Mouse (Mus musculus) myocyte (in vitro differentiated cells): ENCODE results near the gene Epo.

Experiments
- CEBPB ChIP-seq: IDR thresholded peaks from 2 replicates; pipeline ENCODE4 v1.6.1; 2011; ENCODE audit warnings: mild to moderate bottlenecking, moderate library complexity; ENCODE audit not compliant: poor library complexity, insufficient read depth, severe bottlenecking
- E2F4 ChIP-seq: IDR thresholded peaks from one replicate; pipeline ENCODE4 v1.6.1; 2011; ENCODE audit warnings: mild to moderate bottlenecking, control low read depth, moderate library complexity; ENCODE audit not compliant: insufficient read depth
- MAX ChIP-seq: IDR thresholded peaks from one replicate; pipeline ENCODE4 v1.6.1; 2011; ENCODE audit warnings: low read depth, mild to moderate bottlenecking, control low read depth
- POLR2A ChIP-seq: IDR thresholded peaks from one replicate; pipeline ENCODE4 v1.6.1; 2011; ENCODE audit warnings: low read depth, mild to moderate bottlenecking, control low read depth, moderate library complexity; ENCODE audit not compliant: insufficient read length
- POLR2AphosphoS2 ChIP-seq: IDR thresholded peaks from one replicate; pipeline ENCODE4 v1.6.1; 2011; ENCODE audit warnings: low read depth, control low read depth; ENCODE audit not compliant: insufficient read length
- REST ChIP-seq: IDR thresholded peaks from one replicate; pipeline ENCODE4 v1.6.1; 2011; ENCODE audit warnings: mild to moderate bottlenecking, control low read depth, moderate library complexity; ENCODE audit not compliant: insufficient read depth, insufficient read length
- TCF12 ChIP-seq: IDR thresholded peaks from one replicate; pipeline ENCODE4 v1.6.1; 2011; ENCODE audit warnings: mild to moderate bottlenecking, control low read depth; ENCODE audit not compliant: poor library complexity, insufficient read depth, severe bottlenecking
- TCF3 ChIP-seq: IDR thresholded peaks from one replicate; pipeline ENCODE4 v1.6.1; 2011; ENCODE audit warnings: low read depth, control low read depth; ENCODE audit not compliant: insufficient read length

GRCm38 (mm10) chr5:137500186-137500585, 32.9 kb downstream of the Epo start:
- TF ChIP-seq TCF3 (no peak), POLR2A (no peak), REST (no peak), TCF12 (no peak), E2F4 (no peak), CEBPB (no peak), MAX (no peak), POLR2AphosphoS2 (no peak)
